Mouse (Mus musculus) CD4-positive, CD25-positive, alpha-beta regulatory T cell, adult 9 weeks (primary cell): ENCODE results near the gene Ly6g6c. TPM values are rescaled to one million over a fixed set of nuclear protein-coding genes. Genes with fewer than 3 reads are reported as not detected.

ENCODE experiments used
- polyA plus RNA-seq: library from polyadenylated mRNA; unstranded; fragments of 100-300 nt; shearing (Covaris generic); gene quantifications from one replicate; pipeline ENCODE4 v1.2.1, GENCODE M21; 2017

The Ly6g6c gene
- polyA plus RNA-seq, 1 experiment from 2014 or later, result not detected

Other genes with a start within 250 kb of the Ly6g6c start
- gene Stk19, start 228.4 kb upstream of the Ly6g6c start, polyA plus RNA-seq, result 39.7 TPM
- 76.3 TPM for gene Dxo, start 228.4 kb upstream of the Ly6g6c start, polyA plus RNA-seq
- 143 TPM for gene Skiv2l, start 215.2 kb upstream of the Ly6g6c start, polyA plus RNA-seq
- gene Nelfe, start 215.0 kb upstream of the Ly6g6c start, polyA plus RNA-seq, result 39.1 TPM
- 2.2 TPM for gene Cfb, start 202.9 kb upstream of the Ly6g6c start, polyA plus RNA-seq
- 0.41 TPM for gene Zbtb12, start 185.9 kb upstream of the Ly6g6c start, polyA plus RNA-seq
- not detected for gene Gm20547, start 183.3 kb upstream of the Ly6g6c start, polyA plus RNA-seq
- gene C2, start 167.1 kb upstream of the Ly6g6c start, polyA plus RNA-seq, result 3.0 TPM
- gene Ehmt2, start 166.9 kb upstream of the Ly6g6c start, polyA plus RNA-seq, result 29.6 TPM
- not detected for gene Slc44a4, start 150.9 kb upstream of the Ly6g6c start, polyA plus RNA-seq
- gene Neu1, start 134.1 kb upstream of the Ly6g6c start, polyA plus RNA-seq, result 107 TPM
- 1.3 TPM for gene Hspa1b, start 106.2 kb upstream of the Ly6g6c start, polyA plus RNA-seq
- gene Gm20481, start 95.5 kb upstream of the Ly6g6c start, polyA plus RNA-seq, result not detected
- 0.56 TPM for gene Hspa1a, start 93.2 kb upstream of the Ly6g6c start, polyA plus RNA-seq
- not detected for gene Hspa1l, start 92.7 kb upstream of the Ly6g6c start, polyA plus RNA-seq
- 38.4 TPM for gene Lsm2, start 83.5 kb upstream of the Ly6g6c start, polyA plus RNA-seq
- 124 TPM for gene Vars, start 64.4 kb upstream of the Ly6g6c start, polyA plus RNA-seq
- 0.17 TPM for gene Vwa7, start 48.8 kb upstream of the Ly6g6c start, polyA plus RNA-seq
- 3.2 TPM for gene Sapcd1, start 37.4 kb upstream of the Ly6g6c start, polyA plus RNA-seq
- 2.7 TPM for gene Msh5, start 18.6 kb upstream of the Ly6g6c start, polyA plus RNA-seq
- gene Clic1, start 15.4 kb upstream of the Ly6g6c start, polyA plus RNA-seq, result 654 TPM
- gene Ddah2, start 6.4 kb upstream of the Ly6g6c start, polyA plus RNA-seq, result 3.6 TPM
- not detected for gene Mpig6b, start 796 bp downstream of the Ly6g6c start, polyA plus RNA-seq
- not detected for gene Ly6g6e, start 11.5 kb downstream of the Ly6g6c start, polyA plus RNA-seq
- gene Ly6g6d, start 12.7 kb downstream of the Ly6g6c start, polyA plus RNA-seq, result not detected
- not detected for gene Ly6g6f, start 20.2 kb downstream of the Ly6g6c start, polyA plus RNA-seq
- gene Abhd16a, start 23.9 kb downstream of the Ly6g6c start, polyA plus RNA-seq, result 84.0 TPM
- gene Ly6g5c, start 42.9 kb downstream of the Ly6g6c start, polyA plus RNA-seq, result not detected
- gene Ly6g5b, start 50.0 kb downstream of the Ly6g6c start, polyA plus RNA-seq, result 2.5 TPM
- 70.3 TPM for gene Gpank1, start 56.1 kb downstream of the Ly6g6c start, polyA plus RNA-seq
- gene Csnk2b, start 56.7 kb downstream of the Ly6g6c start, polyA plus RNA-seq, result 338 TPM
- gene D17H6S53E, start 61.0 kb downstream of the Ly6g6c start, polyA plus RNA-seq, result 4.3 TPM
- not detected for gene Apom, start 66.7 kb downstream of the Ly6g6c start, polyA plus RNA-seq
- gene Bag6, start 69.8 kb downstream of the Ly6g6c start, polyA plus RNA-seq, result 57.4 TPM
- 29.3 TPM for gene Prrc2a, start 99.5 kb downstream of the Ly6g6c start, polyA plus RNA-seq
- 5.1 TPM for gene Aif1, start 110.7 kb downstream of the Ly6g6c start, polyA plus RNA-seq
- 11.8 TPM for gene Lst1, start 123.1 kb downstream of the Ly6g6c start, polyA plus RNA-seq
- 818 TPM for gene Ltb, start 129.1 kb downstream of the Ly6g6c start, polyA plus RNA-seq
- gene Tnf, start 136.6 kb downstream of the Ly6g6c start, polyA plus RNA-seq, result 55.3 TPM
- gene Lta, start 140.0 kb downstream of the Ly6g6c start, polyA plus RNA-seq, result 130 TPM
- gene Gm16181, start 155.4 kb downstream of the Ly6g6c start, polyA plus RNA-seq, result 1.2 TPM
- 5.8 TPM for gene Atp6v1g2, start 168.3 kb downstream of the Ly6g6c start, polyA plus RNA-seq
- 10.5 TPM for gene Nfkbil1, start 170.4 kb downstream of the Ly6g6c start, polyA plus RNA-seq
- gene Ddx39b, start 176.4 kb downstream of the Ly6g6c start, polyA plus RNA-seq, result 286 TPM
- gene H2-D1, start 197.3 kb downstream of the Ly6g6c start, polyA plus RNA-seq, result 5,181 TPM